Mouse (Mus musculus) heart, adult 10 weeks (tissue): ENCODE measurements around the gene Igbp1. TPM values are rescaled to one million over a fixed set of nuclear protein-coding genes. Genes with fewer than 3 reads are reported as not detected.

Experiments used
- polyA plus RNA-seq: library from polyadenylated mRNA; stranded (reverse); fragments of 350-450 nt; fragmentation: Illumina TruSeq; extraction: RNeasy Lipid Tissue Mini Kit (QIAGEN cat#74804); gene quantifications from one replicate; pipeline ENCODE4 v1.2.3, GENCODE M21; 2014; ENCODE audit warnings: low read depth, low replicate concordance

Gene Igbp1
- 59.5 TPM for polyA plus RNA-seq

GRCm38 (mm10) chrX:100494068-100494978 lies at the start of gene Igbp1:
Gene Igbp1 (plus strand): TSS chrX:100494291.

GRCm38 (mm10) chrX:100524471-100524870 lies 30.4 kb downstream of the Igbp1 start, which contains the start of gene Dgat2l6:
Gene Dgat2l6 (plus strand): TSS chrX:100524838.

Other genes with a start within 250 kb of the Igbp1 start
- not detected for gene Otud6a, start 65.3 kb upstream of the Igbp1 start, polyA plus RNA-seq
- 0.29 TPM for gene Awat2, start 51.6 kb upstream of the Igbp1 start, polyA plus RNA-seq
- gene Dgat2l6, start 30.5 kb downstream of the Igbp1 start, polyA plus RNA-seq, result not detected
- gene Awat1, start 78.0 kb downstream of the Igbp1 start, polyA plus RNA-seq, result not detected
- not detected for gene P2ry4, start 100.6 kb downstream of the Igbp1 start, polyA plus RNA-seq
- not detected for gene Arr3, start 111.2 kb downstream of the Igbp1 start, polyA plus RNA-seq
- gene Kif4, start 131.4 kb downstream of the Igbp1 start, polyA plus RNA-seq, result 0.13 TPM
- gene Pdzd11, start 132.3 kb downstream of the Igbp1 start, polyA plus RNA-seq, result 33.0 TPM
- not detected for gene Gdpd2, start 235.6 kb downstream of the Igbp1 start, polyA plus RNA-seq